Mouse (Mus musculus) liver, embryonic 14.5 days (tissue): Measurements from ENCODE around the gene D8Ertd738e. TPM values are rescaled to one million over a fixed set of nuclear protein-coding genes. Genes with fewer than 3 reads are reported as not detected.

Experiments used
- ATAC-seq: fragments of 200-750 bp; cut with Nextera tagmentation; 2 replicates; pipeline ENCODE4 v1.8.0; 2017; ENCODE audit warnings: moderate number of reproducible peaks, mild to moderate bottlenecking, moderate library complexity; ENCODE audit not compliant: insufficient read depth
- DNase-seq, 3 experiments: peaks; one replicate each; pipeline ENCODE4 v3.0.0-alpha.2; 2012 to 2013; ENCODE audit warnings: low read depth in 3 of 3, low spot score in 3 of 3
- H3K27ac ChIP-seq: fragments of 300-500 bp; sonication (generic); 2 replicates; pipeline ENCODE4 v1.5.1; 2014; ENCODE audit warnings: moderate library complexity, mild to moderate bottlenecking, control low read depth, inconsistent platforms
- H3K27me3 ChIP-seq: fragments of 300-500 bp; sonication (generic); 2 replicates; pipeline ENCODE4 v1.6.1; 2014; ENCODE audit warnings: mild to moderate bottlenecking, low read length, moderate library complexity; ENCODE audit not compliant: control insufficient read depth, insufficient read depth
- H3K36me3 ChIP-seq: fragments of 300-500 bp; sonication (generic); replicated peaks from 2 replicates; pipeline ENCODE4 v1.6.1; 2014; ENCODE audit warnings: low read depth; ENCODE audit not compliant: control insufficient read depth, insufficient read depth
- H3K4me1 ChIP-seq, 2 experiments: fragments of 200-500 bp in 1 of 2; fragments of 300-500 bp in 1 of 2; sonication (generic) in 1 of 2; replicated peaks; 2 replicates each; pipeline ENCODE4 v1.6.1; 2012 to 2014; ENCODE audit warnings: antibody characterized with exemption in 1 of 2, inconsistent platforms in 1 of 2, low read length in 1 of 2; ENCODE audit not compliant: control insufficient read depth in 2 of 2, insufficient read depth in 2 of 2
- H3K4me2 ChIP-seq: fragments of 300-500 bp; sonication (generic); 2 replicates; pipeline ENCODE4 v1.6.1; 2014; ENCODE audit warnings: low read depth, mild to moderate bottlenecking, control low read depth, moderate library complexity
- H3K4me3 ChIP-seq, 2 experiments: fragments of 200-500 bp in 1 of 2; fragments of 300-500 bp in 1 of 2; sonication (generic) in 1 of 2; 2 replicates each; pipeline ENCODE4 v1.5.1; 2012 to 2014; ENCODE audit warnings: low read depth in 2 of 2, low read length in 2 of 2, mild to moderate bottlenecking in 2 of 2, control low read depth in 1 of 2, inconsistent platforms in 1 of 2, moderate library complexity in 1 of 2; ENCODE audit not compliant: insufficient read depth in 1 of 2
- H3K9ac ChIP-seq: fragments of 300-500 bp; sonication (generic); replicated peaks from 2 replicates; pipeline ENCODE4 v1.6.1; 2014; ENCODE audit warnings: mild to moderate bottlenecking, control low read depth, moderate library complexity
- H3K9me3 ChIP-seq: fragments of 300-500 bp; sonication (generic); 2 replicates; pipeline ENCODE4 v1.6.1; 2016; ENCODE audit warnings: low read length, mixed read lengths; ENCODE audit not compliant: control insufficient read depth
- CTCF ChIP-seq: IDR thresholded peaks from 2 replicates; pipeline ENCODE4 v1.5.1; 2016; ENCODE audit warnings: antibody characterized with exemption, low read depth, control low read depth
- EP300 ChIP-seq: IDR thresholded peaks from 2 replicates; pipeline ENCODE4 v1.6.1; 2016; ENCODE audit warnings: antibody characterized with exemption, low read depth
- WGBS: fragments of 180-500 bp; shearing (Covaris S2); extraction: QIAGEN DNeasy Blood & Tissue Kit; methylation state at CpG from one replicate; pipeline ENCODE4 v1.1.7; 2014; ENCODE audit not compliant: insufficient replicate concordance; 5-methylcytosine and 5-hydroxymethylcytosine counted together
- polyA plus RNA-seq, 2 experiments: library from polyadenylated mRNA; depleted of rRNA in 1 of 2; stranded (reverse) in 1 of 2; unstranded in 1 of 2; fragments of >200 nt; fragmentation: Nextera tagmentation in 1 of 2; extraction: Ambion mirVana in 1 of 2; gene quantifications; 2 replicates each; pipeline versions ENCODE4 v1.2.1 to v1.2.3; 2012 to 2014

Gene D8Ertd738e
- polyA plus RNA-seq, 2 experiments, result 127 to 262 TPM

GRCm38 (mm10) chr8:84236998-84237473 lies 12.5 kb downstream of the D8Ertd738e start, which contains the start of gene Zswim4:
Gene Zswim4, minus strand, starts transcription at chr8:84237055.
- under 1% methylated on average over 34 of the region's 35 CpGs for WGBS
- H3K9ac ChIP-seq, result peak within 1 kb of the TSS; percentile 92
- no peaks in the 10 kb centered on the region for H3K27me3 ChIP-seq
- peaks cover 2 to 4% of the 10 kb centered on the region in 2 experiments; a peak in 3 of 4 replicates for H3K4me1 ChIP-seq
- ATAC-seq (peak; percentile 99), DNase-seq (peak; percentile 99)
- H3K36me3 ChIP-seq, result no peaks in the 10 kb centered on the region
- peak within 1 kb of the TSS; percentile 72 to 86 for H3K4me3 ChIP-seq
- H3K4me2 ChIP-seq, result peak within 1 kb of the TSS; percentile 93
- H3K9me3 ChIP-seq, result no peaks in the 10 kb centered on the region
- H3K27ac ChIP-seq, result peak within 1 kb of the TSS; percentile 74
- TF ChIP-seq EP300 (no peak), CTCF (no peak)

GRCm38 (mm10) chr8:84236410-84236997 lies 13.0 kb downstream of the D8Ertd738e start:
- Histone ChIP-seq H3K9me3 (no peaks in the 10 kb centered on the region), H3K4me2 (peak overlapping the region; percentile 90), H3K4me1 (peaks cover 2 to 4% of the 10 kb centered on the region in 2 experiments; a peak in 3 of 4 replicates), H3K27ac (no peak overlapping the region; the same call in none of the 2 replicates), H3K9ac (peak overlapping the region; percentile 92), H3K4me3 (peak overlapping the region; percentile 72 to 86), H3K27me3 (no peaks in the 10 kb centered on the region), H3K36me3 (no peaks in the 10 kb centered on the region)
- TF ChIP-seq EP300 (no peak), CTCF (no peak)
- ATAC-seq (peak; percentile 7), DNase-seq (no peak)
- WGBS, result 2% methylated on average over 27 of the region's 30 CpGs

- Histone ChIP-seq H3K36me3 (no peaks in the 10 kb centered on the region), H3K27me3 (no peaks in the 10 kb centered on the region), H3K9me3 (no peaks in the 10 kb centered on the region), H3K4me3 (peak overlapping the region; percentile 72 to 86), H3K27ac (no peak overlapping the region), H3K9ac (peak overlapping the region; percentile 92), H3K4me1 (peaks cover 2 to 4% of the 10 kb centered on the region in 2 experiments; a peak in 3 of 4 replicates), H3K4me2 (peak overlapping the region; percentile 90)
- no peak for TF ChIP-seq EP300
- no peak for TF ChIP-seq CTCF
- no peak for ATAC-seq
- no peak for DNase-seq
- 30% methylated on average over 10 of the region's 10 CpGs for WGBS
Measured at GRCm38 (mm10) chr8:84235746-84236409, 13.6 kb downstream of the D8Ertd738e start.

- WGBS, result 59% methylated on average over 2 of the region's 2 CpGs
- DNase-seq, result no peak
- Histone ChIP-seq H3K9me3 (no peaks in the 10 kb centered on the region), H3K9ac (no peak overlapping the region), H3K27me3 (no peaks in the 10 kb centered on the region), H3K4me1 (peaks cover 2 to 4% of the 10 kb centered on the region in 2 experiments; a peak in 3 of 4 replicates), H3K4me2 (no peak overlapping the region), H3K27ac (no peak overlapping the region), H3K36me3 (no peaks in the 10 kb centered on the region), H3K4me3 (no peak overlapping the region)
- ATAC-seq, result no peak
- TF ChIP-seq EP300 (no peak), CTCF (no peak)
Measured at GRCm38 (mm10) chr8:84233055-84233454, 16.5 kb downstream of the D8Ertd738e start.

GRCm38 (mm10) chr8:84230735-84231134 lies 18.8 kb downstream of the D8Ertd738e start:
- Histone ChIP-seq H3K27ac (no peak overlapping the region), H3K27me3 (no peaks in the 10 kb centered on the region), H3K4me3 (no peak overlapping the region), H3K9me3 (no peaks in the 10 kb centered on the region), H3K4me2 (no peak overlapping the region), H3K9ac (no peak overlapping the region), H3K36me3 (no peaks in the 10 kb centered on the region), H3K4me1 (no peaks in the 10 kb centered on the region)
- TF ChIP-seq EP300 (no peak), CTCF (peak; percentile 57; the same call in 1 of the 2 replicates)
- ATAC-seq (no peak), DNase-seq (no peak)
- WGBS, result 61% methylated on average over 17 of the region's 17 CpGs
